In genomic region chr3:29081517-29081916, GRCm38 (mm10) we compare ENCODE assay signal across 8 mouse cellular contexts. TPM values are rescaled to one million over a fixed set of nuclear protein-coding genes. Genes with fewer than 3 reads are reported as not detected.
A peak's percentile ranks its signal among the peaks of the same experiment; 100 is the strongest.
DNase-seq lines count a peak whose midpoint lies in the region; ATAC-seq and TF ChIP-seq lines count a peak whose summit lies in the region.

No protein-coding gene starts in this region.

- H3K9me3 ChIP-seq in kidney, postnatal 0 days (replicated peaks; ENCODE audit: low read length): no peaks in the 10 kb centered on the region
- no peaks in the 10 kb centered on the region for H3K9me3 ChIP-seq in embryonic facial prominence, embryonic 12.5 days
- H3K9me3 ChIP-seq in intestine, embryonic 15.5 days: no peaks in the 10 kb centered on the region
- no peaks in the 10 kb centered on the region for H3K9me3 ChIP-seq in midbrain, embryonic 13.5 days

- no peaks in the 10 kb centered on the region for H3K4me1 ChIP-seq in kidney, postnatal 0 days (replicated peaks; ENCODE audit: insufficient read depth, low read length)
- H3K4me1 ChIP-seq in embryonic facial prominence, embryonic 12.5 days: peaks cover 17% of the 10 kb centered on the region; the same call in 1 of the 2 replicates
- peaks cover 10% of the 10 kb centered on the region; the same call in 1 of the 2 replicates for H3K4me1 ChIP-seq in intestine, embryonic 15.5 days (replicated peaks)
- peaks cover 33% of the 10 kb centered on the region for H3K4me1 ChIP-seq in midbrain, embryonic 13.5 days (replicated peaks)

- peaks cover 24% of the 10 kb centered on the region for H3K27me3 ChIP-seq in kidney, postnatal 0 days (ENCODE audit: insufficient read depth, low read length)
- H3K27me3 ChIP-seq in embryonic facial prominence, embryonic 12.5 days: peaks cover 47% of the 10 kb centered on the region
- peaks cover 30% of the 10 kb centered on the region for H3K27me3 ChIP-seq in intestine, embryonic 15.5 days (replicated peaks)
- H3K27me3 ChIP-seq in midbrain, embryonic 13.5 days: peaks cover 21% of the 10 kb centered on the region; the same call in 1 of the 2 replicates

- 16% methylated on average over 13 of the region's 13 CpGs for WGBS in kidney, postnatal 0 days
- WGBS in embryonic facial prominence, embryonic 12.5 days: 13% methylated on average over 13 of the region's 13 CpGs
- WGBS in intestine, embryonic 15.5 days: 22% methylated on average over 13 of the region's 13 CpGs
- 14% methylated on average over 13 of the region's 13 CpGs for WGBS in midbrain, embryonic 13.5 days

- peak overlapping the region; percentile 85; the same call in 1 of the 2 replicates for H3K4me2 ChIP-seq in kidney, postnatal 0 days (ENCODE audit: low read length)
- H3K4me2 ChIP-seq in embryonic facial prominence, embryonic 12.5 days (replicated peaks): peak overlapping the region; percentile 96
- H3K4me2 ChIP-seq in intestine, embryonic 15.5 days (replicated peaks): peak overlapping the region; percentile 89
- H3K4me2 ChIP-seq in midbrain, embryonic 13.5 days (replicated peaks): peak overlapping the region; percentile 87

- no peak overlapping the region for H3K9ac ChIP-seq in kidney, postnatal 0 days (ENCODE audit: low read depth, low read length)
- H3K9ac ChIP-seq in embryonic facial prominence, embryonic 12.5 days: no peak overlapping the region
- H3K9ac ChIP-seq in intestine, embryonic 15.5 days: no peak overlapping the region
- peak overlapping the region; percentile 67 for H3K9ac ChIP-seq in midbrain, embryonic 13.5 days (replicated peaks)

- no peak for DNase-seq in kidney, postnatal 0 days (ENCODE audit: low spot score)
- DNase-seq in kidney, adult 11 months: no peak
- no peak for DNase-seq in urinary bladder, postnatal 4 days (ENCODE audit: low spot score in 2 of 2)
- DNase-seq in spleen, postnatal 36 days (ENCODE audit: low spot score in 2 of 2): no peak
- DNase-seq in yolk sac, embryonic 10.5 days (ENCODE audit: low spot score): no peak

- ATAC-seq in kidney, postnatal 0 days (replicated peaks; ENCODE audit: low FRiP score, low read depth): no peak
- no peak for ATAC-seq in embryonic facial prominence, embryonic 12.5 days (ENCODE audit: insufficient number of reproducible peaks, insufficient read depth, low FRiP score, low TSS enrichment)
- no peak for ATAC-seq in intestine, embryonic 15.5 days
- 0 out of 2 replicates have a peak, but pooled peaks have one; percentile 16 for ATAC-seq in midbrain, embryonic 13.5 days

- H3K4me3 ChIP-seq in kidney, postnatal 0 days (replicated peaks; ENCODE audit: low read depth, low read length): no peak overlapping the region; the same call in 1 of the 2 replicates
- peak overlapping the region; percentile 51 for H3K4me3 ChIP-seq in embryonic facial prominence, embryonic 12.5 days
- H3K4me3 ChIP-seq in intestine, embryonic 15.5 days (replicated peaks): peak overlapping the region; percentile 42; the same call in 1 of the 2 replicates
- H3K4me3 ChIP-seq in midbrain, embryonic 13.5 days (replicated peaks): peak overlapping the region; percentile 70

- TF ChIP-seq CTCF in kidney, postnatal 0 days (IDR thresholded peaks at IDR 0.05; ENCODE audit: low read depth): no peak

- no peaks in the 10 kb centered on the region for H3K36me3 ChIP-seq in kidney, postnatal 0 days (ENCODE audit: insufficient read depth, low read length)
- H3K36me3 ChIP-seq in embryonic facial prominence, embryonic 12.5 days: no peaks in the 10 kb centered on the region
- H3K36me3 ChIP-seq in intestine, embryonic 15.5 days: no peaks in the 10 kb centered on the region
- no peaks in the 10 kb centered on the region for H3K36me3 ChIP-seq in midbrain, embryonic 13.5 days

- no peak overlapping the region for H3K27ac ChIP-seq in kidney, postnatal 0 days
- H3K27ac ChIP-seq in embryonic facial prominence, embryonic 12.5 days: no peak overlapping the region
- H3K27ac ChIP-seq in intestine, embryonic 15.5 days: no peak overlapping the region
- peak overlapping the region; percentile 71 for H3K27ac ChIP-seq in midbrain, embryonic 13.5 days

RNA-seq across cellular contexts. Expression of gene Egfem1, which starts 0.3 kb away (rescaled TPM):
- polyA plus RNA-seq in kidney, postnatal 0 days (2015; fragmentation: Nextera tagmentation; extraction: Ambion mirVana): 1.4 and 1.6 TPM in 2 replicates
- polyA plus RNA-seq in embryonic facial prominence, embryonic 12.5 days (2016; fragmentation: Nextera tagmentation; extraction: Ambion mirVana): 5.0 and 5.5 TPM in 2 replicates
- polyA plus RNA-seq in intestine, embryonic 15.5 days (2015; fragmentation: Nextera tagmentation; extraction: Ambion mirVana): 0.30 and 0.38 TPM in 2 replicates
- 13.4 and 14.0 TPM in 2 replicates for polyA plus RNA-seq in midbrain, embryonic 13.5 days (2015; fragmentation: Nextera tagmentation; extraction: Ambion mirVana)
